Mouse (Mus musculus): Measurements from ENCODE around the gene Tnk2.
A peak's percentile ranks its signal among the peaks of the same experiment; 100 is the strongest.

DNA sequence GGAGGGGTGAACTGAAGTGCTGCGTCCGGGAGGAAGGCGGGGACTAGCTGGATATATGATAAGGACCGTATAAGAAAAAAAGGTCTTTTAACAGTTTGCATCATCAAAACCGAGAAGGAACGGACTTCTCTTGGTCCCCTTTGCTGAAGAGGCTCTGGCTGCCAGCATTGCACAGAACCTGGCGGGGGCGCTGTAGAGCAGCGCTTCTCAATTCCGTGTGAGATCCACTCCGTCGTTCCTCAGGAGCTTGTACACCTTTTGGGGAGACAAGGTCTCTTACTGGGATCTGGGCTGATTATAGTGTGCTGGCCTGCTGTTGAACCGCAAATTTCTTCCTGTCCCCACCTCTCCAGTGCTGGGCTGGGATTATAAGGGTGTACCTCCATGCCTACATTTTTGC lies 71.7 kb downstream of the Tnk2 start:
- no peak for TF ChIP-seq POLR2A (IDR thresholded peaks at IDR 0.05; ENCODE audit: borderline replicate concordance, low read depth, low read length)
- peak; percentile 64; the same call in 1 of the 2 replicates for TF ChIP-seq CTCF (IDR thresholded peaks at IDR 0.05; ENCODE audit: low read depth, low read length)
